Mouse (Mus musculus) cortical plate, adult 2 months (tissue): ENCODE results near the gene Rims1.

Source experiments
- CTCF ChIP-seq: fragments of 200-500 bp; IDR thresholded peaks from 2 replicates; pipeline ENCODE4 v1.5.1; 2011; ENCODE audit warnings: mild to moderate bottlenecking, control low read depth, low read length; ENCODE audit not compliant: insufficient read depth; ENCODE audit errors: extremely low read depth
- POLR2A ChIP-seq: fragments of 200-500 bp; IDR thresholded peaks from 2 replicates; pipeline ENCODE4 v1.6.1; 2011; ENCODE audit warnings: mild to moderate bottlenecking, low read length, control low read depth; ENCODE audit not compliant: insufficient read depth; ENCODE audit errors: extremely low read depth

- no peak for TF ChIP-seq CTCF
- no peak for TF ChIP-seq POLR2A
Measured at GRCm38 (mm10) chr1:22305932-22306331, 499.9 kb downstream of the Rims1 start.
